13 mouse cellular contexts compared by ENCODE assay signal in genomic region chr2:37741806-37742554, GRCm38 (mm10). TPM values are rescaled to one million over a fixed set of nuclear protein-coding genes. Genes with fewer than 3 reads are reported as not detected.
A peak's percentile ranks its signal among the peaks of the same experiment; 100 is the strongest.
DNase-seq lines count a peak whose midpoint lies in the region; ATAC-seq and TF ChIP-seq lines count a peak whose summit lies in the region.
"Had no signal": no experiment of that assay in that cellular context is flagged by ENCODE, and none has a peak within 500 bp of the region (broad histone marks: within the 10 kb centered on the region; RNA-seq: fewer than 3 reads in every experiment).

No protein-coding gene starts in this region.

- no peaks in the 10 kb centered on the region for H3K36me3 ChIP-seq in hindbrain, postnatal 0 days (ENCODE audit: insufficient read depth, low read length)
- no peaks in the 10 kb centered on the region for H3K36me3 ChIP-seq in forebrain, embryonic 13.5 days (ENCODE audit: poor library complexity, severe bottlenecking)
- H3K36me3 ChIP-seq: heart, embryonic 13.5 days; limb, embryonic 13.5 days had no signal

- H3K9me3 ChIP-seq in hindbrain, postnatal 0 days (ENCODE audit: low read length) = no peaks in the 10 kb centered on the region
- H3K9me3 ChIP-seq in forebrain, embryonic 13.5 days (replicated peaks) = no peaks in the 10 kb centered on the region
- H3K9me3 ChIP-seq: heart, embryonic 13.5 days; limb, embryonic 13.5 days had no signal

- peak; percentile 56 to 65 for DNase-seq in frontal cortex, adult 2 months (ENCODE audit: extremely low spot score in 1 of 2, low spot score in 1 of 2)
- no peak for DNase-seq in frontal cortex, postnatal 10 days (ENCODE audit: low spot score in 2 of 2)
- peak; percentile 52 to 80 for DNase-seq in left cerebral cortex, postnatal 25 days (ENCODE audit: low spot score in 2 of 2)
- no peak for DNase-seq in left cerebral cortex, postnatal 36 days (ENCODE audit: low spot score in 2 of 2)
- peak; percentile 53 to 61 for DNase-seq in cerebellum, adult 18-20 months
- DNase-seq in hindbrain, postnatal 0 days (ENCODE audit: low spot score) = no peak
- no peak for DNase-seq in right cerebral cortex, postnatal 14 days
- DNase-seq: B cell, adult 2 months; kidney, adult 8-10 months; thymus, adult 18-20 months had no signal

- intact Hi-C loops in left cerebral cortex, postnatal 25 days (cut with DNase I) = loop anchor here (2.0 kb wide), 1 partner anchor 23 kb away; no protein-coding TSS in a partner anchor
- intact Hi-C loops in left cerebral cortex, postnatal 36 days (cut with DNase I) = no loop called here

- H3K27ac ChIP-seq in hindbrain, postnatal 0 days = peak overlapping the region; percentile 3; the same call in 1 of the 2 replicates
- H3K27ac ChIP-seq in forebrain, embryonic 13.5 days = no peak overlapping the region
- H3K27ac ChIP-seq: heart, embryonic 13.5 days; limb, embryonic 13.5 days had no signal

- no peaks in the 10 kb centered on the region for H3K27me3 ChIP-seq in hindbrain, postnatal 0 days (ENCODE audit: insufficient read depth, low read length)
- no peaks in the 10 kb centered on the region for H3K27me3 ChIP-seq in forebrain, embryonic 13.5 days
- H3K27me3 ChIP-seq: heart, embryonic 13.5 days; limb, embryonic 13.5 days had no signal

- TF ChIP-seq CTCF in hindbrain, postnatal 0 days (IDR thresholded peaks at IDR 0.05; ENCODE audit: low read depth) = peak; percentile 31

- no peak overlapping the region for H3K4me2 ChIP-seq in hindbrain, postnatal 0 days (ENCODE audit: low read depth, low read length)
- no peak overlapping the region for H3K4me2 ChIP-seq in forebrain, embryonic 13.5 days
- H3K4me2 ChIP-seq: heart, embryonic 13.5 days; limb, embryonic 13.5 days had no signal

- no peak overlapping the region for H3K4me3 ChIP-seq in hindbrain, postnatal 0 days (ENCODE audit: low read length)
- no peak overlapping the region for H3K4me3 ChIP-seq in forebrain, embryonic 13.5 days
- H3K4me3 ChIP-seq: heart, embryonic 13.5 days; limb, embryonic 13.5 days had no signal

- 62% methylated on average over 20 of the region's 20 CpGs for WGBS in hindbrain, postnatal 0 days
- 80% methylated on average over 20 of the region's 20 CpGs for WGBS in forebrain, embryonic 13.5 days

- no peaks in the 10 kb centered on the region for H3K4me1 ChIP-seq in hindbrain, postnatal 0 days (ENCODE audit: insufficient read depth, low read length)
- 0 out of 2 replicates have a peak, but pooled peaks cover 4% of the 10 kb centered on the region for H3K4me1 ChIP-seq in forebrain, embryonic 13.5 days
- H3K4me1 ChIP-seq: heart, embryonic 13.5 days had no signal

- no peak overlapping the region for H3K9ac ChIP-seq in hindbrain, postnatal 0 days (replicated peaks; ENCODE audit: low read length)
- H3K9ac ChIP-seq in forebrain, embryonic 13.5 days = no peak overlapping the region
- H3K9ac ChIP-seq: heart, embryonic 13.5 days; limb, embryonic 13.5 days had no signal

- ATAC-seq in hindbrain, postnatal 0 days = no peak
- ATAC-seq in forebrain, embryonic 13.5 days = no peak

RNA-seq across cellular contexts. Expression of gene Crb2, which starts 34.1 kb away (rescaled TPM):
- 1.7 and 2.0 TPM in 2 replicates for polyA plus RNA-seq in frontal cortex, adult 2 months (2012; rRNA removed)
- total RNA-seq in left cerebral cortex, postnatal 25 days (2021) = 1 to 10 TPM; 3.1 to 3.9 TPM
- 1 to 10 TPM; 3.4 to 3.5 TPM for total RNA-seq in left cerebral cortex, postnatal 36 days (2021)
- 10.9 and 20.1 TPM in 2 replicates for total RNA-seq in hindbrain, postnatal 0 days (2014; rRNA removed)
- 2.4 and 3.4 TPM in 2 replicates for polyA plus RNA-seq in hindbrain, postnatal 0 days (2015; fragmentation: Nextera tagmentation; extraction: Ambion mirVana)
- 9.1 and 12.8 TPM in 2 replicates for polyA plus RNA-seq in forebrain, embryonic 13.5 days (2015; fragmentation: Nextera tagmentation; extraction: Ambion mirVana)

RNA-seq across cellular contexts. Expression of gene Strbp, which starts 38.3 kb away (rescaled TPM):
- polyA plus RNA-seq in frontal cortex, adult 2 months (2012; rRNA removed) = 75.6 and 75.7 TPM in 2 replicates
- total RNA-seq in left cerebral cortex, postnatal 25 days (2021) = 100 to 1,000 TPM; 272 to 283 TPM
- total RNA-seq in left cerebral cortex, postnatal 36 days (2021) = 100 to 1,000 TPM; 282 to 292 TPM
- 49.6 and 85.0 TPM in 2 replicates for total RNA-seq in hindbrain, postnatal 0 days (2014; rRNA removed)
- 97.5 and 102 TPM in 2 replicates for polyA plus RNA-seq in hindbrain, postnatal 0 days (2015; fragmentation: Nextera tagmentation; extraction: Ambion mirVana)
- 101 and 105 TPM in 2 replicates for polyA plus RNA-seq in forebrain, embryonic 13.5 days (2015; fragmentation: Nextera tagmentation; extraction: Ambion mirVana)

Comparison
In these comparisons a context has a peak if more than half of its experiments do, and no peak if none do; other contexts are left out.
1. DNase-seq: peak in frontal cortex, adult 2 months (2 of 2), left cerebral cortex, postnatal 25 days (2 of 2) and cerebellum, adult 18-20 months (2 of 2); none in frontal cortex, postnatal 10 days (0 of 2), left cerebral cortex, postnatal 36 days (0 of 2), hindbrain, postnatal 0 days (single experiment) and right cerebral cortex, postnatal 14 days (single experiment).